Mouse (Mus musculus) layer of hippocampus, postnatal 25 days (tissue): Measurements from ENCODE around the gene Apoa5. TPM values are rescaled to one million over a fixed set of nuclear protein-coding genes. Genes with fewer than 3 reads are reported as not detected.

Source experiments
- DNase-seq, 2 experiments: peaks; one replicate each; pipeline ENCODE4 v3.0.0; 2022; ENCODE audit warnings: mixed read lengths in 2 of 2, low spot score in 1 of 2; ENCODE audit errors: extremely low spot score in 1 of 2
- total RNA-seq, 2 experiments: library from RNA; stranded (reverse); gene quantifications; 2 replicates each; pipeline ENCODE4 v1.2.3; 2021

The Apoa5 gene
- total RNA-seq: not detected

- no peak for DNase-seq
Measured at GRCm38 (mm10) chr9:46268343-46268873, at the start of gene Apoa5. TSS of gene Apoa5 (plus strand) at chr9:46268633.

- DNase-seq: no peak
Measured at GRCm38 (mm10) chr9:46223090-46223489, 45.3 kb upstream of the Apoa5 start.

GRCm38 (mm10) chr9:46224101-46224500 is 44.3 kb upstream of the Apoa5 start:
- no peak for DNase-seq

GRCm38 (mm10) chr9:46224945-46225660 is 43.3 kb upstream of the Apoa5 start:
- no peak for DNase-seq

- no peak for DNase-seq
Measured at GRCm38 (mm10) chr9:46227064-46227614, 41.3 kb upstream of the Apoa5 start.

- no peak for DNase-seq
Measured at GRCm38 (mm10) chr9:46228491-46228890, 39.9 kb upstream of the Apoa5 start, which contains the start of gene Apoa1. TSS of gene Apoa1 (plus strand) at chr9:46228580.

GRCm38 (mm10) chr9:46229573-46230449 is 38.6 kb upstream of the Apoa5 start:
- DNase-seq: peak; percentile 60 to 77

- DNase-seq: no peak
Measured at GRCm38 (mm10) chr9:46230450-46230975, 37.9 kb upstream of the Apoa5 start.

GRCm38 (mm10) chr9:46235196-46235595 is 33.2 kb upstream of the Apoa5 start:
- no peak for DNase-seq

- DNase-seq: no peak
Measured at GRCm38 (mm10) chr9:46235596-46235648, 33.0 kb upstream of the Apoa5 start, which contains the start of gene Apoc3. TSS of gene Apoc3 (minus strand) at chr9:46235636.

GRCm38 (mm10) chr9:46235649-46236048 is 32.8 kb upstream of the Apoa5 start:
- DNase-seq: no peak

GRCm38 (mm10) chr9:46238850-46239249 is 29.6 kb upstream of the Apoa5 start:
- no peak for DNase-seq

GRCm38 (mm10) chr9:46240526-46241153 is 27.8 kb upstream of the Apoa5 start, which contains the start of gene Apoa4:
TSS of gene Apoa4 (plus strand) at chr9:46240696.
- DNase-seq: no peak

- no peak for DNase-seq
Measured at GRCm38 (mm10) chr9:46241818-46242217, 26.6 kb upstream of the Apoa5 start.

GRCm38 (mm10) chr9:46243122-46243521 is 25.3 kb upstream of the Apoa5 start:
- no peak for DNase-seq

- no peak for DNase-seq
Measured at GRCm38 (mm10) chr9:46243584-46243983, 24.8 kb upstream of the Apoa5 start.

GRCm38 (mm10) chr9:46246752-46247324 is 21.6 kb upstream of the Apoa5 start:
- peak in 1 of 2 experiments; percentile 70 for DNase-seq

GRCm38 (mm10) chr9:46256177-46256576 is 12.3 kb upstream of the Apoa5 start:
- DNase-seq: no peak

- DNase-seq: no peak
Measured at GRCm38 (mm10) chr9:46256658-46257385, 11.6 kb upstream of the Apoa5 start.

- no peak for DNase-seq
Measured at GRCm38 (mm10) chr9:46257546-46257945, 10.9 kb upstream of the Apoa5 start.
